Mouse (Mus musculus): Measurements from ENCODE around the gene Vmn1r35. TPM values are rescaled to one million over a fixed set of nuclear protein-coding genes. Genes with fewer than 3 reads are reported as not detected.
"Not testable (repeated sequence)": the region's sequence is repeated elsewhere in the genome, so short reads cannot be mapped to it uniquely, and the experiment has no call there.

Gene Vmn1r35
- not detected in 2 replicates for polyA plus RNA-seq (2015; fragmentation: Nextera tagmentation; extraction: Ambion mirVana)

GRCm38 (mm10) chr6:66685806-66686205 lies at the start of gene Vmn1r35:
Gene Vmn1r35 (minus strand): TSS chr6:66685906.
- no peaks in the 10 kb centered on the region for H3K36me3 ChIP-seq (ENCODE audit: control insufficient read depth, insufficient read depth)
- no peak within 1 kb of the TSS for H3K4me3 ChIP-seq (ENCODE audit: low read depth, low read length)
- no peak within 1 kb of the TSS for H3K4me2 ChIP-seq (ENCODE audit: low read depth, low read length)
- 54% methylated on average over 3 of the region's 3 CpGs for WGBS (ENCODE audit: insufficient replicate concordance)
- H3K27me3 ChIP-seq (ENCODE audit: control insufficient read depth, insufficient read depth, low read depth, low read length): no peaks in the 10 kb centered on the region
- no peaks in the 10 kb centered on the region for H3K9me3 ChIP-seq (replicated peaks; ENCODE audit: control insufficient read depth, low read length)
- H3K27ac ChIP-seq (ENCODE audit: low read length): no peak within 1 kb of the TSS
- H3K9ac ChIP-seq (ENCODE audit: low read depth, low read length): no peak within 1 kb of the TSS
- ATAC-seq (ENCODE audit: low read depth): no peak
- H3K4me1 ChIP-seq (ENCODE audit: control insufficient read depth, low read depth, low read length): no peaks in the 10 kb centered on the region

GRCm38 (mm10) chr6:66729082-66729481 lies 43.4 kb upstream of the Vmn1r35 start, which contains the start of gene Vmn1r37:
Gene Vmn1r37 (plus strand): TSS chr6:66729382.
- not testable (repeated sequence) for H3K4me2 ChIP-seq (ENCODE audit: low read depth, low read length); H3K27ac ChIP-seq (ENCODE audit: low read length); H3K4me1 ChIP-seq (ENCODE audit: control insufficient read depth, low read depth, low read length); H3K4me3 ChIP-seq (ENCODE audit: low read depth, low read length); H3K9ac ChIP-seq (ENCODE audit: low read depth, low read length); H3K27me3 ChIP-seq (ENCODE audit: control insufficient read depth, insufficient read depth, low read depth, low read length); H3K9me3 ChIP-seq (replicated peaks; ENCODE audit: control insufficient read depth, low read length); H3K36me3 ChIP-seq (ENCODE audit: control insufficient read depth, insufficient read depth); ATAC-seq (ENCODE audit: low read depth)

GRCm38 (mm10) chr6:66719068-66719467 lies 33.4 kb upstream of the Vmn1r35 start, which contains the start of gene Vmn1r36:
Gene Vmn1r36 (minus strand): TSS chr6:66719168.
- not testable (repeated sequence) for H3K4me3 ChIP-seq (ENCODE audit: low read depth, low read length); ATAC-seq (ENCODE audit: low read depth); H3K27me3 ChIP-seq (ENCODE audit: control insufficient read depth, insufficient read depth, low read depth, low read length); H3K4me1 ChIP-seq (ENCODE audit: control insufficient read depth, low read depth, low read length); H3K4me2 ChIP-seq (ENCODE audit: low read depth, low read length); H3K9me3 ChIP-seq (replicated peaks; ENCODE audit: control insufficient read depth, low read length); H3K27ac ChIP-seq (ENCODE audit: low read length); H3K9ac ChIP-seq (ENCODE audit: low read depth, low read length); H3K36me3 ChIP-seq (ENCODE audit: control insufficient read depth, insufficient read depth)
- 41% methylated on average over 2 of the region's 2 CpGs for WGBS (ENCODE audit: insufficient replicate concordance)

- no peaks in the 10 kb centered on the region for H3K27me3 ChIP-seq (ENCODE audit: control insufficient read depth, insufficient read depth, low read depth, low read length)
- peak; percentile 45 for ATAC-seq (ENCODE audit: low read depth)
- H3K9ac ChIP-seq (ENCODE audit: low read depth, low read length): no peak overlapping the region
- H3K36me3 ChIP-seq (ENCODE audit: control insufficient read depth, insufficient read depth): no peaks in the 10 kb centered on the region
- H3K4me2 ChIP-seq (ENCODE audit: low read depth, low read length): no peak overlapping the region
- no peaks in the 10 kb centered on the region for H3K4me1 ChIP-seq (ENCODE audit: control insufficient read depth, low read depth, low read length)
- no peak overlapping the region for H3K27ac ChIP-seq (ENCODE audit: low read length)
- H3K9me3 ChIP-seq (replicated peaks; ENCODE audit: control insufficient read depth, low read length): no peaks in the 10 kb centered on the region
- no peak overlapping the region for H3K4me3 ChIP-seq (ENCODE audit: low read depth, low read length)
- WGBS (ENCODE audit: insufficient replicate concordance): 29% methylated on average over 3 of the region's 3 CpGs
These were observed 28.1 kb upstream of the Vmn1r35 start for GRCm38 (mm10) chr6:66713854-66714253.

GRCm38 (mm10) chr6:66708901-66709300 lies 23.2 kb upstream of the Vmn1r35 start:
- no peaks in the 10 kb centered on the region for H3K9me3 ChIP-seq (replicated peaks; ENCODE audit: control insufficient read depth, low read length)
- ATAC-seq (ENCODE audit: low read depth): no peak
- H3K36me3 ChIP-seq (ENCODE audit: control insufficient read depth, insufficient read depth): no peaks in the 10 kb centered on the region
- H3K27ac ChIP-seq (ENCODE audit: low read length): no peak overlapping the region
- H3K4me3 ChIP-seq (ENCODE audit: low read depth, low read length): no peak overlapping the region
- H3K4me1 ChIP-seq (ENCODE audit: control insufficient read depth, low read depth, low read length): no peaks in the 10 kb centered on the region
- no peaks in the 10 kb centered on the region for H3K27me3 ChIP-seq (ENCODE audit: control insufficient read depth, insufficient read depth, low read depth, low read length)
- H3K9ac ChIP-seq (ENCODE audit: low read depth, low read length): no peak overlapping the region
- H3K4me2 ChIP-seq (ENCODE audit: low read depth, low read length): no peak overlapping the region

- Histone ChIP-seq H3K9me3 (replicated peaks; ENCODE audit: control insufficient read depth, low read length) (no peaks in the 10 kb centered on the region), H3K9ac (ENCODE audit: low read depth, low read length) (no peak within 1 kb of the TSS), H3K27me3 (ENCODE audit: control insufficient read depth, insufficient read depth, low read depth, low read length) (no peaks in the 10 kb centered on the region), H3K4me2 (ENCODE audit: low read depth, low read length) (no peak within 1 kb of the TSS), H3K4me1 (ENCODE audit: control insufficient read depth, low read depth, low read length) (no peaks in the 10 kb centered on the region), H3K36me3 (ENCODE audit: control insufficient read depth, insufficient read depth) (no peaks in the 10 kb centered on the region), H3K4me3 (ENCODE audit: low read depth, low read length) (no peak within 1 kb of the TSS), H3K27ac (ENCODE audit: low read length) (no peak within 1 kb of the TSS)
- no peak for ATAC-seq (ENCODE audit: low read depth)
- 63% methylated on average over 1 of the region's 1 CpGs for WGBS (ENCODE audit: insufficient replicate concordance)
These were observed 41.9 kb downstream of the Vmn1r35 start, which contains the start of gene Vmn1r34 for GRCm38 (mm10) chr6:66643779-66644178. Gene Vmn1r34 (minus strand): TSS chr6:66643879.

Other genes with a start within 250 kb of the Vmn1r35 start
- 54.7 and 62.7 TPM in 2 replicates for gene Mad2l1, start 150.5 kb downstream of the Vmn1r35 start, polyA plus RNA-seq (2015; fragmentation: Nextera tagmentation; extraction: Ambion mirVana)
- 0.04 TPM in 2 replicates for gene Vmn1r32, start 125.8 kb downstream of the Vmn1r35 start, polyA plus RNA-seq (2015; fragmentation: Nextera tagmentation; extraction: Ambion mirVana)
- not detected in 2 replicates for gene Vmn1r33, start 67.6 kb downstream of the Vmn1r35 start, polyA plus RNA-seq (2015; fragmentation: Nextera tagmentation; extraction: Ambion mirVana)
- not detected in 2 replicates for gene Vmn1r34, start 42.0 kb downstream of the Vmn1r35 start, polyA plus RNA-seq (2015; fragmentation: Nextera tagmentation; extraction: Ambion mirVana)
- not detected in 2 replicates for gene Vmn1r36, start 33.3 kb upstream of the Vmn1r35 start, polyA plus RNA-seq (2015; fragmentation: Nextera tagmentation; extraction: Ambion mirVana)
- not detected in 2 replicates for gene Vmn1r37, start 43.5 kb upstream of the Vmn1r35 start, polyA plus RNA-seq (2015; fragmentation: Nextera tagmentation; extraction: Ambion mirVana)
- not detected in 2 replicates for gene Vmn1r38, start 96.7 kb upstream of the Vmn1r35 start, polyA plus RNA-seq (2015; fragmentation: Nextera tagmentation; extraction: Ambion mirVana)
- not detected in 2 replicates for gene Vmn1r39, start 124.7 kb upstream of the Vmn1r35 start, polyA plus RNA-seq (2015; fragmentation: Nextera tagmentation; extraction: Ambion mirVana)
- 33.4 and 36.9 TPM in 2 replicates for gene Gng12, start 210.5 kb upstream of the Vmn1r35 start, polyA plus RNA-seq (2015; fragmentation: Nextera tagmentation; extraction: Ambion mirVana)